Mouse (Mus musculus) natural killer cell, adult 2 months (primary cell): Measurements from ENCODE around the gene Cyp2j12.
"Not testable (repeated sequence)": the region's sequence is repeated elsewhere in the genome, so short reads cannot be mapped to it uniquely, and the experiment has no call there.

Experiments used
- DNase-seq, 2 experiments: peaks; one replicate each; pipeline ENCODE4 v3.0.0; 2022; ENCODE audit warnings: low spot score in 2 of 2

Cyp2j12 gene

GRCm38 (mm10) chr4:96140732-96141467 lies at the start of gene Cyp2j12:
Gene Cyp2j12 (minus strand): TSS chr4:96141152.
- no peak for DNase-seq

- not testable (repeated sequence) for DNase-seq
These were observed 48.4 kb upstream of the Cyp2j12 start for GRCm38 (mm10) chr4:96189321-96189720.

- not testable (repeated sequence) for DNase-seq
These were observed 47.7 kb upstream of the Cyp2j12 start for GRCm38 (mm10) chr4:96188671-96189070.

- not testable (repeated sequence) for DNase-seq
These were observed 47.2 kb upstream of the Cyp2j12 start for GRCm38 (mm10) chr4:96188146-96188545.

- not testable (repeated sequence) for DNase-seq
These were observed 43.8 kb upstream of the Cyp2j12 start for GRCm38 (mm10) chr4:96184716-96185115.

- no peak for DNase-seq
These were observed 21.9 kb upstream of the Cyp2j12 start for GRCm38 (mm10) chr4:96162839-96163238.

- DNase-seq, result no peak
These were observed 20.6 kb upstream of the Cyp2j12 start for GRCm38 (mm10) chr4:96161575-96161974.

- DNase-seq, result no peak
These were observed 1.7 kb downstream of the Cyp2j12 start for GRCm38 (mm10) chr4:96139226-96139625.

GRCm38 (mm10) chr4:96134246-96134645 lies 6.7 kb downstream of the Cyp2j12 start:
- no peak for DNase-seq

GRCm38 (mm10) chr4:96096841-96097240 lies 44.1 kb downstream of the Cyp2j12 start:
- no peak for DNase-seq

GRCm38 (mm10) chr4:96091869-96092268 lies 49.1 kb downstream of the Cyp2j12 start:
- no peak for DNase-seq

GRCm38 (mm10) chr4:96089356-96090048 lies 51.5 kb downstream of the Cyp2j12 start:
- DNase-seq, result not testable (repeated sequence)

GRCm38 (mm10) chr4:96078308-96078707 lies 62.6 kb downstream of the Cyp2j12 start:
- DNase-seq, result no peak

- DNase-seq, result no peak
These were observed 63.5 kb downstream of the Cyp2j12 start, which contains the start of gene Cyp2j13 for GRCm38 (mm10) chr4:96077261-96078125. Gene Cyp2j13 (minus strand): TSS chr4:96077546.

GRCm38 (mm10) chr4:96062045-96062444 lies 78.9 kb downstream of the Cyp2j12 start:
- no peak for DNase-seq

GRCm38 (mm10) chr4:96060106-96060505 lies 80.8 kb downstream of the Cyp2j12 start:
- DNase-seq, result no peak
